Mouse (Mus musculus): ENCODE data around the gene Gm49322.

DNA sequence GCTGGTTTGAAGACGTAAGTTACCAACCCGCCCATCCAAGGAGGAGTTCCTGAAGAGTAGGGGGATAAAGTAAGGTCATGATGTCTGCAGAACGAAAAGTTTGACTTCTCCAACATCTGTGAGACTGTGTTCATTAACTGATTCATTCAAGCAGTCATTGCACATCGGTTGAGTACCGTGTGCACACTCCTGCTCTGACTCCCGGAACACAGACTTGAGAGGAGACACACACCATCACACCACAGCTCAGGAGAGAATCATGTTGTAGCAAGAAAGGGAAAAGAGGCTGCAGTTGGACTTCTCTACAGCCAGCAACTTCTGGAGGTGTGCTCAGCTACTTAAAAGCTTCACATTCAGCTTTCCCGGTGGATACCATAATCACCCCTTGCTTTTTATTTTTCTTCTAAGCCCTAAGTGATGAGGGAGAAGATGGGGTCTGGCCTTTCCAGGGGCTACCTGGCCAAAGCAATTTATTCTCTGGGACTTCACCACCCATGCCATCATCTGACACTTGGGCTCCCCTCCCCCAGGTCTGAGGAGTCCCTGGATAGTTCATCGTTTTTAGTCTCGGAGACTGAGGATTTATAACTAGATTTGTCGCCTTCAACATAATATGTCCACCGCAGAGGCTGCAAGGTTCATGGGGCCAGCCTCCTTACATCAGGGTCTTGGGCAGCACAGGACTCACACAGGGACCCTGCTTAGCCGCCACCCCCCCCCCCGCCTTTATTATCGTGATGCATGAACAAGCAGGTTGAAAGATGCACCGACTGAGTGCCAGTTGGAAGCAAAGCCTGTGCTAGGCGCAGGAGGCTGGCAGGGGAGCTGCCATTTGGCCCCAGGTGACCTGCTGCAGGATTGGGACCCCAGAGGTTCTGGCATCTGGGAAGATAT, 15.2 kb downstream of the Gm49322 start:
- TF ChIP-seq CTCF (IDR thresholded peaks at IDR 0.05; ENCODE audit: borderline replicate concordance, extremely low read depth, insufficient read depth, insufficient read length) (no peak), POLR2A (IDR thresholded peaks at IDR 0.05; ENCODE audit: borderline replicate concordance, extremely low read depth, insufficient read depth, insufficient read length, poor library complexity, severe bottlenecking) (no peak)
